Mouse (Mus musculus): ENCODE data around the gene Psmd5.
"Not testable (repeated sequence)": the region's sequence is repeated elsewhere in the genome, so short reads cannot be mapped to it uniquely, and the experiment has no call there.

Gene Psmd5

GRCm38 (mm10) chr2:34847702-34848101 lies 27.1 kb downstream of the Psmd5 start:
- no peaks in the 10 kb centered on the region for H3K27me3 ChIP-seq (ENCODE audit: insufficient read depth, low read length)
- peaks cover 7% of the 10 kb centered on the region for H3K4me1 ChIP-seq (replicated peaks; ENCODE audit: low read depth, low read length)
- TF ChIP-seq POU5F1 (IDR thresholded peaks at IDR 0.05; ENCODE audit: borderline replicate concordance, low read length) (no peak), CTCF (conservative IDR thresholded peaks at IDR 0.05; ENCODE audit: low read length) (no peak), NANOG (IDR thresholded peaks at IDR 0.05; ENCODE audit: borderline replicate concordance, low read length) (no peak)
- H3K36me3 ChIP-seq (ENCODE audit: insufficient read depth, low read length): peaks cover 37% of the 10 kb centered on the region
- no peak overlapping the region for H3K4me3 ChIP-seq (replicated peaks; ENCODE audit: low read length)
- H3K9me3 ChIP-seq (ENCODE audit: low read length): no peaks in the 10 kb centered on the region

- TF ChIP-seq NANOG (IDR thresholded peaks at IDR 0.05; ENCODE audit: borderline replicate concordance, low read length) (no peak), POU5F1 (IDR thresholded peaks at IDR 0.05; ENCODE audit: borderline replicate concordance, low read length) (no peak), CTCF (conservative IDR thresholded peaks at IDR 0.05; ENCODE audit: low read length) (no peak)
- H3K9me3 ChIP-seq (ENCODE audit: low read length): no peaks in the 10 kb centered on the region
- peaks cover 10% of the 10 kb centered on the region for H3K4me1 ChIP-seq (replicated peaks; ENCODE audit: low read depth, low read length)
- H3K4me3 ChIP-seq (replicated peaks; ENCODE audit: low read length): no peak overlapping the region
- no peaks in the 10 kb centered on the region for H3K36me3 ChIP-seq (ENCODE audit: insufficient read depth, low read length)
- no peaks in the 10 kb centered on the region for H3K27me3 ChIP-seq (ENCODE audit: insufficient read depth, low read length)
These were observed 31.4 kb downstream of the Psmd5 start for GRCm38 (mm10) chr2:34843211-34843939.

- Histone ChIP-seq H3K36me3 (ENCODE audit: insufficient read depth, low read length) (no peaks in the 10 kb centered on the region), H3K4me1 (replicated peaks; ENCODE audit: low read depth, low read length) (peaks cover 15% of the 10 kb centered on the region), H3K9me3 (ENCODE audit: low read length) (no peaks in the 10 kb centered on the region), H3K27me3 (ENCODE audit: insufficient read depth, low read length) (no peaks in the 10 kb centered on the region), H3K4me3 (replicated peaks; ENCODE audit: low read length) (no peak overlapping the region)
- no peak for TF ChIP-seq CTCF (conservative IDR thresholded peaks at IDR 0.05; ENCODE audit: low read length)
- no peak for TF ChIP-seq NANOG (IDR thresholded peaks at IDR 0.05; ENCODE audit: borderline replicate concordance, low read length)
- no peak for TF ChIP-seq POU5F1 (IDR thresholded peaks at IDR 0.05; ENCODE audit: borderline replicate concordance, low read length)
These were observed 33.1 kb downstream of the Psmd5 start for GRCm38 (mm10) chr2:34841706-34842105.

GRCm38 (mm10) chr2:34840143-34840542 lies 34.6 kb downstream of the Psmd5 start:
- H3K4me3 ChIP-seq (replicated peaks; ENCODE audit: low read length); H3K36me3 ChIP-seq (ENCODE audit: insufficient read depth, low read length); H3K27me3 ChIP-seq (ENCODE audit: insufficient read depth, low read length); H3K9me3 ChIP-seq (ENCODE audit: low read length): not testable (repeated sequence)
- peaks cover 25% of the 10 kb centered on the region for H3K4me1 ChIP-seq (replicated peaks; ENCODE audit: low read depth, low read length)

GRCm38 (mm10) chr2:34835669-34836068 lies 39.1 kb downstream of the Psmd5 start:
- Histone ChIP-seq H3K4me3 (replicated peaks; ENCODE audit: low read length) (no peak overlapping the region), H3K9me3 (ENCODE audit: low read length) (peaks cover 4% of the 10 kb centered on the region), H3K4me1 (replicated peaks; ENCODE audit: low read depth, low read length) (peaks cover 18% of the 10 kb centered on the region), H3K36me3 (ENCODE audit: insufficient read depth, low read length) (no peaks in the 10 kb centered on the region), H3K27me3 (ENCODE audit: insufficient read depth, low read length) (no peaks in the 10 kb centered on the region)
- TF ChIP-seq CTCF (conservative IDR thresholded peaks at IDR 0.05; ENCODE audit: low read length) (no peak), NANOG (IDR thresholded peaks at IDR 0.05; ENCODE audit: borderline replicate concordance, low read length) (0 out of 2 replicates have a peak, but pooled peaks have one; percentile 18)

- peaks cover 22% of the 10 kb centered on the region for H3K9me3 ChIP-seq (ENCODE audit: low read length)
- TF ChIP-seq NANOG (IDR thresholded peaks at IDR 0.05; ENCODE audit: borderline replicate concordance, low read length) (no peak), CTCF (conservative IDR thresholded peaks at IDR 0.05; ENCODE audit: low read length) (no peak), POU5F1 (IDR thresholded peaks at IDR 0.05; ENCODE audit: borderline replicate concordance, low read length) (no peak)
- peaks cover 6% of the 10 kb centered on the region; the same call in 1 of the 2 replicates for H3K36me3 ChIP-seq (ENCODE audit: insufficient read depth, low read length)
- H3K27me3 ChIP-seq (ENCODE audit: insufficient read depth, low read length): no peaks in the 10 kb centered on the region
- H3K4me3 ChIP-seq (replicated peaks; ENCODE audit: low read length): no peak overlapping the region
- H3K4me1 ChIP-seq (replicated peaks; ENCODE audit: low read depth, low read length): peaks cover 18% of the 10 kb centered on the region
These were observed 41.1 kb downstream of the Psmd5 start for GRCm38 (mm10) chr2:34833624-34834023.

GRCm38 (mm10) chr2:34832766-34833457 lies 41.9 kb downstream of the Psmd5 start, which contains the start of gene Gm34653:
Gene Gm34653, plus strand, starts transcription at chr2:34833007.
- not testable (repeated sequence) for H3K4me3 ChIP-seq (replicated peaks; ENCODE audit: low read length); H3K27me3 ChIP-seq (ENCODE audit: insufficient read depth, low read length)
- peaks cover 18% of the 10 kb centered on the region for H3K4me1 ChIP-seq (replicated peaks; ENCODE audit: low read depth, low read length)

GRCm38 (mm10) chr2:34830066-34830465 lies 44.7 kb downstream of the Psmd5 start:
- H3K4me3 ChIP-seq (replicated peaks; ENCODE audit: low read length); H3K36me3 ChIP-seq (ENCODE audit: insufficient read depth, low read length): not testable (repeated sequence)

More at GRCm38 (mm10) chr2:34832766-34833457, 41.9 kb downstream of the Psmd5 start, which contains the start of gene Gm34653:
- H3K36me3 ChIP-seq (ENCODE audit: insufficient read depth, low read length): not testable (repeated sequence)
- H3K9me3 ChIP-seq (ENCODE audit: low read length): peaks cover 22% of the 10 kb centered on the region

GRCm38 (mm10) chr2:34828026-34828425 lies 46.7 kb downstream of the Psmd5 start:
- peaks cover 22% of the 10 kb centered on the region for H3K9me3 ChIP-seq (ENCODE audit: low read length)
- peaks cover 25% of the 10 kb centered on the region for H3K36me3 ChIP-seq (ENCODE audit: insufficient read depth, low read length)
- H3K4me1 ChIP-seq (replicated peaks; ENCODE audit: low read depth, low read length): peaks cover 23% of the 10 kb centered on the region
- TF ChIP-seq NANOG (IDR thresholded peaks at IDR 0.05; ENCODE audit: borderline replicate concordance, low read length) (no peak), CTCF (conservative IDR thresholded peaks at IDR 0.05; ENCODE audit: low read length) (no peak), POU5F1 (IDR thresholded peaks at IDR 0.05; ENCODE audit: borderline replicate concordance, low read length) (no peak)
- H3K27me3 ChIP-seq (ENCODE audit: insufficient read depth, low read length): no peaks in the 10 kb centered on the region
- H3K4me3 ChIP-seq (replicated peaks; ENCODE audit: low read length): no peak overlapping the region

More at GRCm38 (mm10) chr2:34830066-34830465, 44.7 kb downstream of the Psmd5 start:
- peaks cover 12% of the 10 kb centered on the region for H3K4me1 ChIP-seq (replicated peaks; ENCODE audit: low read depth, low read length)
- H3K9me3 ChIP-seq (ENCODE audit: low read length): peaks cover 22% of the 10 kb centered on the region
- not testable (repeated sequence) for H3K27me3 ChIP-seq (ENCODE audit: insufficient read depth, low read length)
